Mouse (Mus musculus) myocyte (in vitro differentiated cells): ENCODE results near the gene Mrpl38.

ENCODE experiments used
- POLR2A ChIP-seq: IDR thresholded peaks from one replicate; pipeline ENCODE4 v1.6.1; 2011; ENCODE audit warnings: low read depth, mild to moderate bottlenecking, control low read depth, moderate library complexity; ENCODE audit not compliant: insufficient read length
- TCF12 ChIP-seq: IDR thresholded peaks from one replicate; pipeline ENCODE4 v1.6.1; 2011; ENCODE audit warnings: mild to moderate bottlenecking, control low read depth; ENCODE audit not compliant: poor library complexity, insufficient read depth, severe bottlenecking
- TCF3 ChIP-seq: IDR thresholded peaks from one replicate; pipeline ENCODE4 v1.6.1; 2011; ENCODE audit warnings: low read depth, control low read depth; ENCODE audit not compliant: insufficient read length

GRCm38 (mm10) chr11:116129993-116130487 is 8.6 kb downstream of the Mrpl38 start:
- TF ChIP-seq TCF12 (no peak), POLR2A (no peak), TCF3 (no peak)
